Mouse (Mus musculus) gastrocnemius, postnatal 10 days (tissue): ENCODE data around the gene Olfr60. TPM values are rescaled to one million over a fixed set of nuclear protein-coding genes. Genes with fewer than 3 reads are reported as not detected.

Experiments
- DNase-seq: peaks from one replicate; pipeline ENCODE4 v3.0.0; 2021; ENCODE audit warnings: mixed read lengths
- long read RNA-seq, 2 experiments: library from polyadenylated mRNA; stranded (forward); transcript quantifications; one replicate each; pipeline ENCODE4 v2.0.0; 2021
- total RNA-seq, 2 experiments: library from RNA; stranded (reverse); gene quantifications; 2 replicates each; pipeline ENCODE4 v1.2.3; 2021

The Olfr60 gene
- total RNA-seq, result not detected
- long read RNA-seq, experiment 1, result 0 reads
- long read RNA-seq, experiment 2, result 0 reads

GRCm38 (mm10) chr7:140361571-140361970 lies at the start of gene Olfr60:
Gene Olfr60 (minus strand): TSS chr7:140361671.
- DNase-seq, result no peak

GRCm38 (mm10) chr7:140402818-140403217 lies 41.3 kb upstream of the Olfr60 start, which contains the start of gene Olfr531:
Gene Olfr531 (minus strand): TSS chr7:140402918.
- DNase-seq, result no peak

GRCm38 (mm10) chr7:140376911-140377310 lies 15.4 kb upstream of the Olfr60 start:
- DNase-seq, result no peak

- no peak for DNase-seq
Observed at GRCm38 (mm10) chr7:140376231-140376630, 14.8 kb upstream of the Olfr60 start, which contains the start of gene Olfr530. Gene Olfr530 (minus strand): TSS chr7:140376331.

- no peak for DNase-seq
Observed at GRCm38 (mm10) chr7:140374300-140374699, 12.8 kb upstream of the Olfr60 start.

GRCm38 (mm10) chr7:140333717-140334116 lies 27.8 kb downstream of the Olfr60 start, which contains the start of gene Olfr527:
Gene Olfr527 (plus strand): TSS chr7:140334017.
- DNase-seq, result no peak

- no peak for DNase-seq
Observed at GRCm38 (mm10) chr7:140329766-140330304, 31.6 kb downstream of the Olfr60 start.

GRCm38 (mm10) chr7:140321135-140321534 lies 40.3 kb downstream of the Olfr60 start:
- DNase-seq, result no peak

- DNase-seq, result no peak
Observed at GRCm38 (mm10) chr7:140320558-140320957, 40.9 kb downstream of the Olfr60 start, which contains the start of gene Olfr525. Gene Olfr525 (plus strand): TSS chr7:140320858.

GRCm38 (mm10) chr7:140319861-140320385 lies 41.5 kb downstream of the Olfr60 start:
- no peak for DNase-seq

- DNase-seq, result no peak
Observed at GRCm38 (mm10) chr7:140299416-140299815, 62.1 kb downstream of the Olfr60 start.

- no peak for DNase-seq
Observed at GRCm38 (mm10) chr7:140296876-140297275, 64.6 kb downstream of the Olfr60 start.

GRCm38 (mm10) chr7:140295746-140296145 lies 65.7 kb downstream of the Olfr60 start:
- no peak for DNase-seq

Other genes starting within 250 kb of the Olfr60 start
- 1 to 10 TPM; 4.7 to 4.8 TPM for gene Paox, start 245.9 kb downstream of the Olfr60 start, total RNA-seq
- 10 to 100 TPM; 83.5 to 93.1 TPM for gene Echs1, start 245.2 kb downstream of the Olfr60 start, total RNA-seq
- 10 to 100 TPM; 21.9 to 23.5 TPM for gene Mtg1, start 224.1 kb downstream of the Olfr60 start, total RNA-seq
- gene Sprn, start 206.8 kb downstream of the Olfr60 start, total RNA-seq, result under 1 TPM; 0.56 to 0.61 TPM
- not detected for gene Olfr522, start 196.9 kb downstream of the Olfr60 start, total RNA-seq
- gene Olfr523, start 188.5 kb downstream of the Olfr60 start, total RNA-seq, result not detected
- gene Olfr524, start 155.7 kb downstream of the Olfr60 start, total RNA-seq, result not detected
- gene Cd163l1, start 143.4 kb downstream of the Olfr60 start, total RNA-seq, result not detected
- gene 5830411N06Rik, start 114.4 kb downstream of the Olfr60 start, total RNA-seq, result not detected
- gene Olfr525, start 40.8 kb downstream of the Olfr60 start, total RNA-seq, result not detected
- gene Olfr527, start 27.7 kb downstream of the Olfr60 start, total RNA-seq, result not detected
- gene Olfr530, start 14.7 kb upstream of the Olfr60 start, total RNA-seq, result not detected
- gene Olfr531, start 41.2 kb upstream of the Olfr60 start, total RNA-seq, result not detected
- gene Olfr532, start 60.0 kb upstream of the Olfr60 start, total RNA-seq, result not detected
- gene Olfr533, start 101.7 kb upstream of the Olfr60 start, total RNA-seq, result not detected
- gene Olfr535, start 122.5 kb upstream of the Olfr60 start, total RNA-seq, result not detected
- gene Olfr536, start 145.7 kb upstream of the Olfr60 start, total RNA-seq, result not detected
- not detected for gene Olfr538, start 206.2 kb upstream of the Olfr60 start, total RNA-seq
- not detected for gene Olfr46, start 239.6 kb upstream of the Olfr60 start, total RNA-seq